Mouse (Mus musculus) CH12.LX (cell line): ENCODE measurements at regions not wholly inside any gene's neighbourhood (a gene's known extent, or its start where the extent isn't known, plus 50 kb on each side); places are given as distances from the start of the nearest gene placed in this dataset.
A peak's percentile ranks its signal among the peaks of the same experiment; 100 is the strongest.

Experiments
- DNase-seq: peaks from one replicate; pipeline ENCODE4 v3.0.0-alpha.2; 2013; ENCODE audit errors: extremely low read depth
- H3K27ac ChIP-seq: 2 replicates; pipeline ENCODE4 v1.5.1; 2012; ENCODE audit warnings: low read depth, mild to moderate bottlenecking, control low read depth, moderate library complexity; ENCODE audit not compliant: insufficient read depth
- H3K27me3 ChIP-seq: replicated peaks from 2 replicates; pipeline ENCODE3; 2012; ENCODE audit warnings: inconsistent platforms
- H3K36me3 ChIP-seq, 2 experiments: replicated peaks in 1 of 2; 2 replicates each; pipeline versions ENCODE3 to v1.6.1; 2012; ENCODE audit warnings: inconsistent platforms in 1 of 2, low read length in 1 of 2, mild to moderate bottlenecking in 1 of 2, mixed read lengths in 1 of 2, moderate library complexity in 1 of 2; ENCODE audit not compliant: control insufficient read depth in 1 of 2, insufficient read depth in 1 of 2
- H3K4me1 ChIP-seq, 2 experiments: 2 replicates each; pipeline ENCODE4 v1.6.1; 2012; ENCODE audit warnings: inconsistent platforms in 1 of 2, moderate library complexity in 1 of 2; ENCODE audit not compliant: insufficient read depth in 2 of 2, control insufficient read depth in 1 of 2
- H3K4me2 ChIP-seq: 2 replicates; pipeline ENCODE4 v1.6.1; 2012; ENCODE audit warnings: low read depth, mild to moderate bottlenecking, control low read depth; ENCODE audit not compliant: poor library complexity, insufficient read depth, severe bottlenecking
- H3K4me3 ChIP-seq, 3 experiments: fragments of 150-350 bp in 1 of 3; sonication (generic) in 1 of 3; replicated peaks in 1 of 3; 2 replicates each; pipeline versions ENCODE3 to v1.5.1; 2011 to 2012; ENCODE audit warnings: low read depth in 2 of 3, low read length in 2 of 3, mild to moderate bottlenecking in 2 of 3, moderate library complexity in 2 of 3, control low read depth in 1 of 3, improper control_type of control experiment in 1 of 3, inconsistent platforms in 1 of 3, mixed read lengths in 1 of 3; ENCODE audit not compliant: poor library complexity in 1 of 3
- H3K79me2 ChIP-seq: replicated peaks from 2 replicates; pipeline ENCODE4 v1.6.1; 2012; ENCODE audit warnings: mild to moderate bottlenecking, moderate library complexity; ENCODE audit not compliant: control insufficient read depth, poor library complexity, insufficient read depth, severe bottlenecking; ENCODE audit errors: extremely low read depth
- H3K9ac ChIP-seq: 2 replicates; pipeline ENCODE4 v1.6.1; 2012; ENCODE audit warnings: low read depth, mild to moderate bottlenecking, control low read depth, moderate library complexity; ENCODE audit not compliant: insufficient read depth
- H3K9me3 ChIP-seq: replicated peaks from 2 replicates; pipeline ENCODE3; 2012; ENCODE audit warnings: low read length, inconsistent platforms, mixed read lengths
- BHLHE40 ChIP-seq: IDR thresholded peaks from 2 replicates; pipeline ENCODE4 v1.6.1; 2011; ENCODE audit warnings: mild to moderate bottlenecking, low read depth, low read length, improper control_type of control experiment
- CHD1 ChIP-seq: IDR thresholded peaks from 2 replicates; pipeline ENCODE4 v1.6.1; 2012; ENCODE audit warnings: low read depth, low read length, improper control_type of control experiment, inconsistent platforms
- CHD2 ChIP-seq: IDR thresholded peaks from 2 replicates; pipeline ENCODE4 v1.6.1; 2011; ENCODE audit warnings: low read length, improper control_type of control experiment
- CTCF ChIP-seq, 2 experiments: IDR thresholded peaks in 1 of 2; conservative IDR thresholded peaks in 1 of 2; 2 replicates each; pipeline ENCODE4 v1.5.1; 2011 to 2012; ENCODE audit warnings: low read depth in 2 of 2, low read length in 2 of 2, improper control_type of control experiment in 1 of 2, inconsistent platforms in 1 of 2, mild to moderate bottlenecking in 1 of 2, moderate library complexity in 1 of 2
- E2F4 ChIP-seq: IDR thresholded peaks from 2 replicates; pipeline ENCODE4 v1.6.1; 2011; ENCODE audit warnings: low read depth, low read length, improper control_type of control experiment; ENCODE audit not compliant: insufficient replicate concordance
- ELF1 ChIP-seq: IDR thresholded peaks from 2 replicates; pipeline ENCODE4 v1.6.1; 2014; ENCODE audit warnings: low read depth, mild to moderate bottlenecking, inconsistent platforms, low read length, improper control_type of control experiment
- EP300 ChIP-seq: IDR thresholded peaks from 2 replicates; pipeline ENCODE4 v1.6.1; 2011; ENCODE audit warnings: low read length, improper control_type of control experiment
- ETS1 ChIP-seq: conservative IDR thresholded peaks from 2 replicates; pipeline ENCODE4 v1.6.1; 2012; ENCODE audit warnings: low read depth, mild to moderate bottlenecking, inconsistent platforms, low read length, improper control_type of control experiment, moderate library complexity
- GABPA ChIP-seq: IDR thresholded peaks from 2 replicates; pipeline ENCODE4 v1.6.1; 2012; ENCODE audit warnings: low read depth, low read length, improper control_type of control experiment, inconsistent platforms; ENCODE audit not compliant: insufficient replicate concordance
- HCFC1 ChIP-seq: IDR thresholded peaks from 2 replicates; pipeline ENCODE4 v1.6.1; 2012; ENCODE audit warnings: low read depth, mild to moderate bottlenecking, inconsistent platforms, low read length, improper control_type of control experiment
- IRF4 ChIP-seq: IDR thresholded peaks from 2 replicates; pipeline ENCODE4 v1.6.1; 2014; ENCODE audit warnings: low read depth, mild to moderate bottlenecking, inconsistent platforms, low read length, improper control_type of control experiment
- JUN ChIP-seq: IDR thresholded peaks from 2 replicates; pipeline ENCODE4 v1.6.1; 2011; ENCODE audit warnings: low read depth, mild to moderate bottlenecking, low read length, improper control_type of control experiment, moderate library complexity; ENCODE audit not compliant: insufficient read depth
- JUND ChIP-seq: conservative IDR thresholded peaks from 2 replicates; pipeline ENCODE4 v1.6.1; 2011; ENCODE audit warnings: low read depth, low read length, improper control_type of control experiment
- KAT2A ChIP-seq: IDR thresholded peaks from 2 replicates; pipeline ENCODE4 v1.6.1; 2012; ENCODE audit warnings: low read length, improper control_type of control experiment, inconsistent platforms; ENCODE audit not compliant: insufficient replicate concordance
- MAFK ChIP-seq: IDR thresholded peaks from 2 replicates; pipeline ENCODE4 v1.6.1; 2011; ENCODE audit warnings: low read length, improper control_type of control experiment; ENCODE audit not compliant: insufficient replicate concordance
- MAX ChIP-seq: IDR thresholded peaks from 2 replicates; pipeline ENCODE4 v1.6.1; 2011; ENCODE audit warnings: low read length, improper control_type of control experiment
- MAZ ChIP-seq: IDR thresholded peaks from 2 replicates; pipeline ENCODE4 v1.6.1; 2012; ENCODE audit warnings: low read depth, mild to moderate bottlenecking, inconsistent platforms, low read length, improper control_type of control experiment, moderate library complexity
- MEF2A ChIP-seq: IDR thresholded peaks from 2 replicates; pipeline ENCODE4 v1.6.1; 2014; ENCODE audit warnings: low read depth, mild to moderate bottlenecking, inconsistent platforms, low read length, improper control_type of control experiment, borderline replicate concordance
- MXI1 ChIP-seq: IDR thresholded peaks from 2 replicates; pipeline ENCODE4 v1.6.1; 2011; ENCODE audit warnings: mild to moderate bottlenecking, low read depth, low read length, improper control_type of control experiment
- MYC ChIP-seq: IDR thresholded peaks from 2 replicates; pipeline ENCODE4 v1.6.1; 2011; ENCODE audit warnings: low read depth, mild to moderate bottlenecking, improper control_type of control experiment, low read length
- NELFE ChIP-seq: IDR thresholded peaks from 2 replicates; pipeline ENCODE4 v1.6.1; 2011; ENCODE audit warnings: low read depth, low read length, improper control_type of control experiment
- NRF1 ChIP-seq: IDR thresholded peaks from 2 replicates; pipeline ENCODE4 v1.6.1; 2014; ENCODE audit warnings: low read depth, mild to moderate bottlenecking, inconsistent platforms, low read length, improper control_type of control experiment, moderate library complexity
- PAX5 ChIP-seq: IDR thresholded peaks from 2 replicates; pipeline ENCODE4 v1.6.1; 2012; ENCODE audit warnings: low read length, inconsistent platforms, mixed read lengths
- POLR2A ChIP-seq: IDR thresholded peaks from 2 replicates; pipeline ENCODE4 v1.6.1; 2011; ENCODE audit warnings: low read depth, mild to moderate bottlenecking, improper control_type of control experiment, low read length
- POLR2AphosphoS2 ChIP-seq: IDR thresholded peaks from 2 replicates; pipeline ENCODE4 v1.6.1; 2011; ENCODE audit warnings: low read depth, low read length, improper control_type of control experiment
- RAD21 ChIP-seq: IDR thresholded peaks from 2 replicates; pipeline ENCODE4 v1.6.1; 2011; ENCODE audit warnings: low read depth, mild to moderate bottlenecking, low read length, improper control_type of control experiment, moderate library complexity
- RCOR1 ChIP-seq: conservative IDR thresholded peaks from 2 replicates; pipeline ENCODE4 v1.6.1; 2012; ENCODE audit warnings: low read depth, mild to moderate bottlenecking, inconsistent platforms, low read length, improper control_type of control experiment
- SIN3A ChIP-seq: IDR thresholded peaks from 2 replicates; pipeline ENCODE4 v1.6.1; 2012; ENCODE audit warnings: low read length, improper control_type of control experiment, inconsistent platforms
- SMC3 ChIP-seq: IDR thresholded peaks from 2 replicates; pipeline ENCODE4 v1.6.1; 2011; ENCODE audit warnings: low read depth, low read length, improper control_type of control experiment
- TBP ChIP-seq: conservative IDR thresholded peaks from 2 replicates; pipeline ENCODE4 v1.6.1; 2011; ENCODE audit warnings: low read depth, low read length, improper control_type of control experiment
- TCF12 ChIP-seq: IDR thresholded peaks from 2 replicates; pipeline ENCODE4 v1.6.1; 2014; ENCODE audit warnings: low read depth, mild to moderate bottlenecking, inconsistent platforms, low read length, improper control_type of control experiment
- UBTF ChIP-seq: IDR thresholded peaks from 2 replicates; pipeline ENCODE4 v1.6.1; 2012; ENCODE audit warnings: low read depth, mild to moderate bottlenecking, inconsistent platforms, low read length, improper control_type of control experiment, moderate library complexity
- USF1 ChIP-seq: IDR thresholded peaks from 2 replicates; pipeline ENCODE4 v1.6.1; 2014; ENCODE audit warnings: low read depth, mild to moderate bottlenecking, inconsistent platforms, low read length, improper control_type of control experiment
- USF2 ChIP-seq: conservative IDR thresholded peaks from 2 replicates; pipeline ENCODE4 v1.6.1; 2011; ENCODE audit warnings: low read depth, low read length, improper control_type of control experiment
- ZC3H11A ChIP-seq: IDR thresholded peaks from 2 replicates; pipeline ENCODE4 v1.6.1; 2012; ENCODE audit warnings: low read depth, mild to moderate bottlenecking, inconsistent platforms, low read length, improper control_type of control experiment
- ZKSCAN1 ChIP-seq: IDR thresholded peaks from 2 replicates; pipeline ENCODE4 v1.6.1; 2012; ENCODE audit warnings: low read depth, inconsistent platforms, low read length, improper control_type of control experiment, borderline replicate concordance
- ZMIZ1 ChIP-seq: IDR thresholded peaks from 2 replicates; pipeline ENCODE4 v1.6.1; 2012; ENCODE audit warnings: low read depth, mild to moderate bottlenecking, inconsistent platforms, low read length, improper control_type of control experiment
- ZNF384 ChIP-seq: IDR thresholded peaks from 2 replicates; pipeline ENCODE4 v1.6.1; 2012; ENCODE audit warnings: low read depth, low read length, improper control_type of control experiment, inconsistent platforms
- dilution Hi-C: fragments of 300-500 bp; cut with MboI; formaldehyde crosslinking; loops from 2 replicates; pipeline ENCODE4 v1.14.3; 2020; ENCODE audit warnings: low sequenced_read_pairs; ENCODE audit not compliant: extremely low pct_unique_long_range_greater_than_20kb, extremely low pct_ligation_motif_present
- in situ Hi-C: fragments of 300-500 bp; cut with MboI; formaldehyde crosslinking; loops from 3 replicates; pipeline ENCODE4 v1.14.3; 2019; ENCODE audit warnings: low sequenced_read_pairs, low pct_ligation_motif_present, low pct_unique_long_range_greater_than_20kb, mixed read lengths

DNA sequence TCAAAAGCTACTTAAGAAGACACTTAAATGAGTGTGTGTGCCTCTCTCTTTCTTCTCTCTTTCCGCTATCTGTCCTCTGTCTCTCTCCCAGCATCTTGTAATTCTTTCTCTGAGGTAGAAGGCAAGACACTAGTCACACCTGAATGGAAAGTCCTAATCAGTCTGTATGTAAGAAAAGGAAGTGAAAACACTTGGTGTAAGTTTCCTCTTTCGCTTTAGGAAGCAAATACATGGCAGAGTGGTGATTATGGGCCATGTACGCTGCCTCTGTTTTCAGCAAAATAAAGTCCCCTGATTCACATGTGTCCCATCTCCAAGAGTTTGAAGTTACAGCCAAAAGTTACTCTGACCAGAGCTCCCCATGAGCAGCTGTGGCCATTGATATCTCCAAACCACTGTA, 182.1 kb upstream of the Cdh5 start:
- dilution Hi-C loops: no loop called here
- in situ Hi-C loops: no loop called here
- TF ChIP-seq KAT2A (no peak), USF2 (no peak), MYC (0 out of 2 replicates have a peak, but pooled peaks have one; percentile 47), GABPA (no peak), ZC3H11A (no peak), MXI1 (no peak), MAZ (no peak), ETS1 (peak; percentile 65), CHD1 (no peak), MAFK (0 out of 2 replicates have a peak, but pooled peaks have one; percentile 53), HCFC1 (no peak), RCOR1 (no peak), CTCF (conservative IDR thresholded peaks at IDR 0.05 in 1 of 2, IDR thresholded peaks at IDR 0.05 in 1 of 2; ENCODE audit: low read depth in 2 of 2, low read length in 2 of 2) (no peak), IRF4 (peak; percentile 92), ZMIZ1 (no peak), JUND (no peak; the same call in 1 of the 2 replicates), UBTF (no peak), MAX (no peak), ZNF384 (no peak), NELFE (no peak), PAX5 (no peak), NRF1 (no peak), BHLHE40 (peak; percentile 77), POLR2AphosphoS2 (no peak), MEF2A (peak; percentile 53), SIN3A (0 out of 2 replicates have a peak, but pooled peaks have one; percentile 30), E2F4 (no peak), USF1 (no peak), EP300 (peak; percentile 98), CHD2 (peak; percentile 31; the same call in 1 of the 2 replicates), POLR2A (no peak), JUN (peak; percentile 71), SMC3 (no peak), TBP (no peak), ZKSCAN1 (no peak), RAD21 (no peak; the same call in 1 of the 2 replicates), ELF1 (no peak), TCF12 (peak; percentile 41; the same call in 1 of the 2 replicates)
- Histone ChIP-seq H3K4me3 (no peak overlapping the region), H3K27ac (no peak overlapping the region), H3K4me1 (peaks cover 13 to 25% of the 10 kb centered on the region in 2 experiments), H3K79me2 (no peaks in the 10 kb centered on the region), H3K36me3 (no peaks in the 10 kb centered on the region), H3K27me3 (no peaks in the 10 kb centered on the region), H3K9ac (no peak overlapping the region), H3K9me3 (no peaks in the 10 kb centered on the region), H3K4me2 (peak overlapping the region; percentile 36; the same call in 1 of the 2 replicates)
- peak; percentile 77 for DNase-seq
